Mouse (Mus musculus) adrenal gland, postnatal 10 days (tissue): Measurements from ENCODE around the gene Sema3g. TPM values are rescaled to one million over a fixed set of nuclear protein-coding genes. Genes with fewer than 3 reads are reported as not detected.
A peak's percentile ranks its signal among the peaks of the same experiment; 100 is the strongest.

ENCODE experiments used
- DNase-seq: peaks from one replicate; pipeline ENCODE4 v3.0.0; 2021; ENCODE audit warnings: mixed read lengths
- long read RNA-seq, 2 experiments: library from polyadenylated mRNA; stranded (forward); transcript quantifications; one replicate each; pipeline ENCODE4 v2.0.0; 2021
- total RNA-seq, 2 experiments: library from RNA; stranded (reverse); gene quantifications; 2 replicates each; pipeline ENCODE4 v1.2.3; 2021

Gene Sema3g
- 10 to 100 TPM; 12.1 to 12.3 TPM for total RNA-seq
- long read RNA-seq, experiment 1, full-length matches to known transcripts = 1 of 2 reads
- long read RNA-seq, experiment 1, partial matches to known transcripts = 0 of 2 reads
- long read RNA-seq, experiment 1, other reads (novel, unspliced or antisense) = 1 of 2 reads
- long read RNA-seq, experiment 2, full-length matches to known transcripts = 1 of 3 reads
- long read RNA-seq, experiment 2, partial matches to known transcripts = 1 of 3 reads
- long read RNA-seq, experiment 2, other reads (novel, unspliced or antisense) = 1 of 3 reads

DNA sequence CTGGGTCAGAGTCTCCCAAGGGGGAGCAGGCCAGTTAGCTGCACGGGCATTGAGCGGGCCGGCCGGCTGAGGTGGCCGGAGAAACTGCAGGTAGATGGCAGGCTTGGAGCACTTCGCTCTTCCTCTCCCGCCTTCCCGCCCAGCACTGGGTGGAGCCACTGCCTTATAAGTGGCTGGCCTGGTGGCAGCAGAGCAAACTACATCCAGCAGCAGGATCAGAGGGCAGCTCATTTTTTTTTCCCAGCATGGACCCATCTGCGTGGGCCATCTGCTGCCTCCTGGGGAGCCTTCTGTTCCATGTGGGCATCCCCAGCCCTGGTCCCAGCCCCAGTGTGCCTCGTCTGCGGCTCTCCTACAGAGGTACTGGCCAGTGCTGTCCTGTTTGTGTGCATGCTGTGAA, at the start of gene Sema3g:
TSS of gene Sema3g (plus strand) at position 195 of the 400 bp plus-strand sequence.
- DNase-seq = peak; percentile 78

DNA sequence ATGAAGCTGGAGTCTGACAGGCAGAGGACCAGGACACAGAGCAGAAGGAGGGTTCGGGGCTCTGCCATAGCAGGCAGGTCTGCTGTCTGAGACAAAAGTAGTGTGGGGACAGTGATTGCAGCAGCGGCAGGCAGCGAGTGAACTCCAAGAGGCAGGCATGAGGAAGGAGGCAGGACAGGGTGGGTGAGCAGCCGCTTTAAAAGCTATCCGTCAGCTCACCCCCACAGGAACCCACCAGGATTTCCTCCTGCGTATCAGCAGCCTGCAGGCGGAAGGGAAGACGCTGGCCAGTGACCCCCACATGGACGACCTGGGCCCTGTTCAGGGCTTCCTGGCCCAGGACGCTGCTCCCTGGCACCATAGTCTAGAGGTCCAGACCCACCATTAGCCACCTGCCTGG, 49.2 kb upstream of the Sema3g start, which contains the start of gene Stab1:
TSS of gene Stab1 (minus strand) at position 217 of the 400 bp plus-strand sequence.
- DNase-seq = peak; percentile 55

DNA sequence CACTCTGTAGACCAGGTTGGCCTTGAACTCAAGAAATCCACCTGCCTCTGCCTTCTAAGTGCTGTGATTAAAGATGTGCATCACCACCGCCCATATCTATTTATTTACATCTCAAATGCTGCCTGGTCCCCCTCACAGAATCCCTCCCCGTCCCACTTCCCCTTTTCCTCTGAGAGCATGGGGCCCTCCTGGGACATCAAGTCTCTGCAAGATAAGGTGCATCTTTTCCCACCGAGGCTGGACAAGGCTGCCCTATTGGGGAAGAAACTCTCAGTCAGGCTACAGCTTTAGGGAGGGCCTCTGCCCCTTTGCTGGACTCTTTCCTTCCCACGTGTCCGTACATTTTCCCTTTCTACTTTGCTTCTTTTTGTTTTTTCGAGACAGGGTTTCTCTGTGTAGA, 48.2 kb upstream of the Sema3g start:
- no peak for DNase-seq

DNA sequence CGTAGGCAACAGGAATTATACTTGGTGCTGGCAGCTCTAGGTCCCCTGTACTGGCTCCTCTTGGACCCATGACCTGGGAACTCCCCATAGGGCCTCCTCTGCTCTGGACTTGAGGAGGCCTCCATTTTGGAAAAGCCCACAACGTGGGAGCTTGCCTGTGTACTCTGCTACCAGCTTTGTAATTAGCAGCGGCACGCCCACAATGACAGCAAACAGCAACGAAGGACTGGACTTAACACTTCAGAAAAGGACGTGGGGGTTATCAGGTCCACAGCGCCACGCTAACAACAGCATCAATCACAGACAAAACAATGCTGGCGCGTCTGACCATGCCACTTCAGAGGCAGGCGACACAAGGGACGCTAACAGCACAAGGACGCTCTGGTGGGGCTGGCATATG, 46.7 kb upstream of the Sema3g start:
- DNase-seq = no peak

DNA sequence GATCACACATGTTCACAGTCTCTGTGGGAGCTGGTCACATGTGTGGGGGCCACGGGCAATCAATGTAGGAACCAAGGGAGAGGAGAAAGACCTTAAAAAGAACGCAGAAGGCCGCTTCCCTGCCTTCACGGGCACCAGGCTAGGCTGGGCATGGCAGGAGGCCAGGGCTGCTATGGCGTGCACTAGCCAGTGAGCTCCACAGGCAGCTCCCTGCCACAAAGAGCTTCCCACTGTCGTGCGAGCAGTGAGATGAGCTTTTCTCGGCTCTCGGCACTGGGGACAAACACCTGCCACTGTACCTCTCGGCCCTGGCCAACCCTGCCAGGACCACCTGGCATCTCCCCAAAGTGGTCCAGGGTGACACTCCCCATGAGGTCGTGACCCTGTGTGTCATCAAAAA, 46.3 kb upstream of the Sema3g start:
- DNase-seq = peak; percentile 51

DNA sequence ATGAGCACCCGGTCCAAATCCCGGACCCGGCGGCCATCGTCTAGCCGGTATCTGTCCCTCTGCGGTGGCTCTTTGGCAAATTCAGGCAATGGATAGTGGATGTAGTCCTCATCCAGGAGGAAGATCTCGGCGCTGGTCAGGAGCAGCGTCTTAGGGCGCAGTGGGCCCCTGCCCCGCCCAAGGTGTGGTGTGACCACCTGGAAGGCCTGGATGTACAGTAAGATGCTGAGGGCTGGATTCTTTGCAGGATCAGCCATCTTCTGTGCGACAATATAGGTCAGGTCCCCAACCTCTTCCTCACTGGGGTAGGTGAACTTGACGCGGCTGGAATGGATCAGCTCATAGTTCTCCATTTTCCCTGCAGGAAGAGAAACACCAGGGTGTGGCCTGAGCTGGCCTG, 45.8 kb upstream of the Sema3g start:
- no peak for DNase-seq

DNA sequence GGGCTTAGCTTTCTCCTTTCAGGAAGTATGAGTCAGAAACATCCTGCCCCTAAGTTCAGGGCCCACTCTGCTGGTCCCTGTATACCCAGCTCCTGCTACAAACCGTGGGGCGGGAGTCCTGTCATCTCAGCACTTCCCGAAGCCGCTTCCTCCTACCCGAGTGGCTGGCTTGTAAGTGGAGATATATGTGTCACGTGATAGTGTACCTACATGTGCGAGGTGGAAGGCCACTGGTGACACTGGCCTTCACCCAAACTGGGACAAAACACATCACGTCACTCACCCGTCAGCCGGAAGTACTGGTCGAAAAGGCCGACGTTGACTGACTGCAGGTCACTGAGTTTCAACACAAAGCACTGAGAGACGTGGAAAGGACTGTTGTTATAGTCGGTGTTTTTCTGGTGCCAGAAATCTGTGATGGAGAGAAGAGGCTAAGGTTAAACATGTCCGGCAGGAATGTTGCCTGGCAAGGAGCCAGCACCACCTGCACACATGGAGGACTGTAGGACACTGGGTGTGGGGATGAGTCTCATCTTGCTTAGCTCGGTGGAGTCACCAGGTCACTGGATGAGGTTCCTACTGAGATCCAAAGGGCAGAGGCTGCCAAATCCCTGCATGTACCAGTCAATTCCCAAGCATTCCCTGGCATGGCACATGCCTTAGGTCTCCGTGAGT, 44.7 kb upstream of the Sema3g start:
- no peak for DNase-seq

DNA sequence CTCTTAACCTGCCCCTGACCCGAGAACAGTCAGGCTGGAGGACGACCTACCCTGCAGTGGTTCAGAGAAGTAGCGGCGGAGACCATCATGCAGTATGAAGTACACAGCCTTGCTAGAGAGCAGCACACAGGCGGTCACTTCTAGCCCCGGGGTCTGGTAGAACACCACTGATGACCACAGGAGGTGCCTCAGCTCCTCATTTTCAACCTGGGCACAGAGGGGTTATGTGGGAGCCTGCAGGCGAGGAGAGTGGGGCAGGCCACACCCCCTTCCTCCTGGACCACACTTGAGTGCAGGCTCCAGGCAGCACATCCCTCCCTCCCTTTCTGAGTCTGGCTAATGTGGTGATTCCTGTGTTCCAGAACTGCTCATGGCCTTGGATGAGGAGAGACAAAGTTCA, 44.1 kb upstream of the Sema3g start:
- no peak for DNase-seq

DNA sequence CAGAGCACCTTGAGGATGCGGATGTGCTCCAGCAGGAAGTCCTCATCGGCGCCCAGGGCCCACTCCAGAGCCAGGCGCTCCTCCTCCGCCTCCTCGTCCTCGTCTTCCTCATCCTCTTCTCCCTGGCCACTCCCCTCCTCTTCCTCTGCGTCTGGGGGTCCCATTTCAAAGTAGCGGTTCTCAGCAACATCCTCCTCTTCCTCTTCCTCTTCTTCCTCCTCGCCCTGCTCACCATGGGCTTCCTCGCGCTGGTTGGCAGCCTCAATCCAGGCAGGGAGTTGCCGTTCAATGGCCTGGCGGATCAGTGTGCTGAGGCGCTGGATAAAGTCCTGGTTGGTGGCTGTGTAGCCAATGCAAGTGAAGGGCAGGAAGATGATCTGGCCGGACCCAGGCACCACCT, 40.4 kb upstream of the Sema3g start:
- no peak for DNase-seq

DNA sequence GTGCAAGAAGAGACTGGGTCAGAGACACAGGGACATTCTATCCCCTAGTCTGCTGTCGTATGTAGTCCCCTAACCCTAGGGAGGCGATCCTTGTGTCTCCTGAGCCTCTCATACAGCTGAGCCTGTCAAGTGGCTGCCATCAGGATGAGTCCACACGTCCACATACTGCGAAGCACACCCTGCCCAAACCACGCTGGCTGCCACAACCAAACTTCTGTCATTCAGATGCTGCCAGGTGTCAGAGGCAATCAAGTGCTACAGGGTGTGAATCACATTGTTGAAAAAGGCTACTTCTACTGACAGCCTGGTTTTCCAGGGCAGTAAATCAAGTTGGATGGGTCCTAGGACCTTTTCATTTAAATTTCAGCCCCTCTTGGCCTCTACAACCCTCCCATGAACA, 39.9 kb upstream of the Sema3g start:
- no peak for DNase-seq

DNA sequence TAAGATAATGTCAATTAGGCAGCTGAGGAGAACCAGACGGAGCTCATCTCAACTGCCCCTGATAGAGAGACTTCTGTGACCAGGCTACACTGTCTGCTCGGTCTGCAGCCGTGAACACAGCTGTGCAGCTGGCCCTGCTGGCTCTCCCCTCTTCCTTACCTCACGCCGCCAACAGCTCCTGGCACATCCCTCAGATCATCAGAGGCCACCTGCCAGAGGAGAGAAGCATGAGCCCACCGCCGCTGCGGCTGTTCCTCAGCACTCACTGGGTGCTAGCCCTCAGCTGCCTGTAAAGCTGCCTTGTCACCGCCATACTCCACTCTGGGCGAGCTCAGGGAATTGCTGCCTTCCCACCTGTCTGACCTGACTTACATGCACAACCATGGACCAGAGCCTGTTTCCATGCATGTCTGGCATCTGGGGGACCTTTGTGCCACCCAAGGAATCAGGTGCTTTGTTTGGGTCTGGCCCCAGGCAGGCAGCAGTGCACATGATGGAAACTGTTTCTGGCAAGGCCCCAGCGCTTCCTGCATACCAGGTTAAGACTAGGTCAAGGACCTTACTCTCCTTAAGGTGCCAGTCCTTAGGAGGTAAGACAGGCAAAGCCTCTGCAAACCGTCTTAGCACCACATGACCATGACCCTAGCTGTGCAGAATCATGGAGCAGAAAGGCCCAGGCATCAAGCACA, 37.8 kb upstream of the Sema3g start:
- DNase-seq = no peak

DNA sequence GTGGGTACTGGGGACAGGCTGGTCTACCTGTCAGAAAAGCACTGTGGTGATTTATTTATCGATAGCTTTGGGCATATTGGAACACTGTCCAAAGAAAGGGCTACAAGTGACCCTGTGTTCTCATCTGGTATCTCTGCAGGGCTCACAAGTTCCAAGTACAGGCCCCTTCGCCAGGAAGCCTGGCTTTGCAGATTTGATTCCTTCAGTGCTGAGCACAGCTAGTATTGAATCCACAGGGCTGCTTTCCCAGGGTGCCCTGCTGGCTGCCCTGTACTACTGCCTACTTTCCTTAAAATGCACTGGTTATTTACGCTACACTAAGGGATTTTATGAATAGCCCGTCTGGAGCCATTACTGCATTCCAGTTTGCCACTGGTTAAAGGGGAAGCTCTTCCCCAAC, 36.1 kb upstream of the Sema3g start:
- DNase-seq = no peak

DNA sequence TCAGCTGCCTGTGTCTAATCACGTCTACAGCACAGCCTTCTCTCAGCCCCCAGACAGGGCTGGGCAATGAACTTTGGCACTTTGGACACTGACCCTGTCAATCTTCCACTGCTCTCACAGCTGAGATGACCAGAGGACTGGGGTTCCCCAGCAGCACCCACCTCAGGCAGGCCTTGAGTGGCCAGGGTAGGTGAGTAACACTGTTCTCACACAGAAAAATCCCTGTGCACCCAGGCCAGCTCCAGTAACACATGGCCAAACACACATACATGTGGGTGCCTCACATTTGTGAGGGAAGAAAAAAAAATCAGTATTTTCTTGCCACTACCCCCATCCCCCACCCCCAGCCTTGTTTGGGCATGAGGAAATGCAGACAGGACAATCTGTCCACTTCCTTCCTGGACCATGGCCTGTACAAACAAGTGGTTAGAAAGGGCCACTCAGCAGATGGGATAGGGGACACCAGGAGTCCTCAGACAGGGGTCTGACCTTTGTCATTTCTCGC, 34.8 kb upstream of the Sema3g start:
- no peak for DNase-seq

DNA sequence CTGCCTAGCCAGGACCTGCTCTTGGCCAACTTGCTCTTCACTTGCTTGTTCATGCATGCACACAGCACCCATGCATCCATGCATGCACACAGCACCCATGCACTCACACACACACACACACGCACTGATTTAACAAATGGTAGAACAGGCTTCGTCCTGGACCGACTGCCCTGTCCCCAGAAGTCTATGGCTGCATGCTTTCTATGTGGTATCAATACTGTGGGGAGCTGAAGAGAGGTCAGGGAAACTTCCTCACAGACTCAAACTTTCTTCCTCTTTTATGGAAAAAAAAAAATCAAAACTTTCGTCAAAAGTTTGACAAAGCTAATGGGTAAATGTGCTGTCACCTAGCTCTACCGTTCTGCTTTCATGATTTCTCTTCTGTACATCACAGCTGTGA, 34.1 kb upstream of the Sema3g start:
- no peak for DNase-seq

DNA sequence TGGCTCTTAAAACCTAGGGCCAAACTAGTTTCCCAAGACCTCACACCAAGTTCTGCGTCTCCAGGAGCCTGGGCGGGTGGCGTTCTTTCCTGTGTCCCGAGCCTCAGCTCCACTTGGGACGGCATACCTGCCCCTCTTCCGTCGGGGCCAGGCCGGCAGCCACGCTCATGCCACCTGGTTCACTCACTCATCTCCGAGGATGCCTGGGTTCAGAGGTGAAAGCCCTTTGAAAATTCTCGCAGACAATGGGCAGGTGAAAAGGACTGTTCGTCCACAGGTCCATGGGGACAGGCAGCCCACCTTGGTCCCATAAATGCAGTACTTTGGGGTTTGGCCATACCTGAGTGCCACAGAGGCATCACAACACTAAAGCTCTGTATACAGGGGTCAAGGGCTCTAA, 33.5 kb upstream of the Sema3g start:
- no peak for DNase-seq

DNA sequence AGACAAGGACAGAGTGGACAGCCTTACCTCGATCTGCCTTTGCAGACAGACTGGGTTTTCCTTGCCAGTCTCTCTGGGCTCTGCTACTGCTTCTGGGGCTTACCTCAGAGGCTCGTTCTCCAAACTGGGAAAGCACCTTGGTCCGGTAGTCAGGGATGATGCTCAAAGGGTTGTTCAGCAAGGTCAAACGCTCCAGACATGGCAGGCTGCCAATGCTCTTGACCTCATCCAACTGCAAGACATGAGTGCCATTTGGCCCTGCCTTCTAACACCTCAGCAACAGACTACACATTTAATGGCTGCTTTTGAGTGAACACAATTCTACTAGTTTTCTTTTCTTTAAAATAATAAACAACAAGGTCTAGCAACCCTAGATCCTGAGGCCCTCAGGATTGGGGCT, 31.0 kb upstream of the Sema3g start:
- peak; percentile 75 for DNase-seq

DNA sequence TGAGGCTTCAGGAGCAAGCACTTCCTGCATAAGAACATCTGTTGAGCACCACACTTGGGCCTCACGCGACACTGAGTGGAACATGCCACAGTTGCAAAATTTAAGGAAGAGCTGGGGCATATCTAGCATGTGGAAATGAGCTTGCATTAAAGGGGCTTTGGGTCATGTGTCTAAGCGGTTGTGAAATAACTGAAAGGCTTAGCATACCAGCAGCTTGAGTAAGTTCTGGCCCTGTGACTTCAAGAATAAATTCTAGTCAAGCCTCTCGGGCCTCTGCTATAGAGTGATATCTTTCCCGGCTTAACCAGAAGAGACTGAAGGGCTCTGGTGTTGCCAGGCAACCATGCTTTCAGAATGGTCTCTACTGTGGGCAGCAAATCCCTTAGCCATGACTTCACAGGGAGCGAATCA, 28.9 kb upstream of the Sema3g start:
- no peak for DNase-seq

DNA sequence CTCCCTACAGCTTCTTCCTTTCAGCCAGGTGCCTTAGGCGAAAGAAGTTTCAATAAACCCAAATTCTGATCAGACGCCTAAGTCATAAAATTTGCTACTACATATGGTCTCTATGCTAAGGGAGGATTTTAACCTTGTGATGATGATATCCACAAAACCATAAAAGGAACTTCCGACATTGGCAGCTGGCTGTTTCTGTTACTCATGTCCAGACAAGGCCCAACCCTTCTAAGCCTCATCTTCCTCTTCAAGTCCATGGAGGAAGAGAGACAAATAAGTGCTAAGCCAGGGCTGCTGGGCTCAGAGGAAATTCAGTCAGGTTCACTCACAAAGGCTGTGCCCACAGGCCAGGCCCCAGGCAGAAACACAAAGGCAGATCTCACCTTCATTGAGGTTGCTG, 28.3 kb upstream of the Sema3g start:
- no peak for DNase-seq

DNA sequence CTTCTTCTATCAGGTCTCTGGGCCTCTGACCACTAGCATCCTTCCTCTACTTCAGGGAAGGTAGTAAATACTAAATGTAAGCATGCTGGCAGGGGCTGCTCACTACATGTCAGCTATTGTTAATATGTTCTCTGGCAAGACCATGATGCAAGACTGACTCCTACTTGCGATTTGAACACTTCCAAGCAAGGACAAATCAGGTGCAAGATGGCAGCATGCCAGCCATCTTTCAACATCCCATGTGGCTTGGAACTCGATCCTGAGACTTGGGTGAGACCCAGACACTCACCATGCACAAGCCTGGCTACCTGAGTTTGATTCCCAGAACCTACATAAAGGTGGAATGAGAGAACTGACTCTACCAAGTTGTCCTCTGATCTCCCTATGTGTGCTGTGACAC, 25.7 kb upstream of the Sema3g start:
- DNase-seq = peak; percentile 53

DNA sequence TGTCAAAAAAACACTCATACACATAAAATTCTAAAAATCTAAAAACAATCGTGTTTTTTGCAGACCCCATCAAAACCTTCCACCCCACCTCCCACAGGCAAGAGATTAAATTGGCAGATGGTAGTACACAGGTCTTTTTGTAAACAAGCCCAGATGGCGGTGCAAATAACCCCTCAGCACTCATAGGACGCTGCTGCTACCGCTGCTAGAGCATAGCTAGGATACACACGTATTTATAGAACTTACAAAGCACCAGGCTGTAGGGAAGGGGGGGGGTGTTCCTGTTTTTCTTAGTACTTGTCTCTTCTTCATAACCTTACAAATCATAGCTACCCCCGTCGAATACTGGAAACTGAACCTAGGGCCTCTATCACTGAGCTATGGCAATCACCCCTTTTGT, 23.9 kb upstream of the Sema3g start:
- DNase-seq = no peak

DNA sequence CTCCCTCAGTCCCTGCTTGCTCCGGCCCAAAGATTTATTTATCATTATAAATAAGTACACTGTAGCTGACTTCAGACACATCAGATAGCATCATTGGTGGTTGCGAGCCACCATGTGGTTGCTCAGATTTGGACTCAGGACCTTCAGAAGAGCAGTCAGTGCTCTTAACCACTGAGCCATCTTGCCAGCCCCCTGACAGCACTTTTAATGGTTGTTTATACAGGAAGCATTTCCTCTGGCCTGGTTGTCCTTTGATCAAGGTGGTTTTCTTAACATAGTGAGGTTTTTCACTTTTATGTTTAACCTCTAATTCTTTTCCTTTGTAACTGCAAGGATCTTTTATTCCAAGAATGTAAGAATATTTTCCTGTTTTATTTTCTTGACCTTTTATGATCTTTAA, 23.2 kb upstream of the Sema3g start:
- no peak for DNase-seq

DNA sequence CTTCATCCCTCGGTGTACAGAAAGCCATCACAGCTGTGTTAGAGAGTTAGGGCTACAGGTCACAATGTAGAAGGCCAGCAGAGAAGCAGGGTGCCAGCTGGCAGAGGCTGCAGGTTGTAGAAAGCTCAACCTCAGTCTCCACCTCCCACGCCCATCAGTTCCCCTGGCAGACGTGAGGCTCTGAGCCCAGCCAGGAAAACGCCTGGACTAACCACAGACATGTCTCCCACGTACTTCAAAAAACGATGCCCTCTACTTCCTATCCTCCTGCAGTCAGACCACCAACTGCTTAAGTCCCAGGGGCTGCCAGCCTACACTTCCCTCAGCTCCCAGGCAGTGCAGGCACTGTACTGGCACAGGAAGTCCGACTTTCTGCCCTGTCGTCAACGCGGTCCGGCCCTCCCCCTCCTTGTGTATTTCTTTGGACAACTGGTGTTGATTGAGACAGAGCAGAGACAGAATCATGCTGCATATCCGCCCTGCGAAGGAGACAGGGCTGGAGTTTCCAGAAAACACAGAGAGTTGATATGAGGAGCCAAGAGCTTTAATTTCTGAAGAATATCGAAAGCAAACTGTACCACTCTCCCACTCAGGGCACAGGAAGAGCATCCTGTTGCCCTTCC, 22.7 kb upstream of the Sema3g start:
- peak; percentile 88 for DNase-seq

DNA sequence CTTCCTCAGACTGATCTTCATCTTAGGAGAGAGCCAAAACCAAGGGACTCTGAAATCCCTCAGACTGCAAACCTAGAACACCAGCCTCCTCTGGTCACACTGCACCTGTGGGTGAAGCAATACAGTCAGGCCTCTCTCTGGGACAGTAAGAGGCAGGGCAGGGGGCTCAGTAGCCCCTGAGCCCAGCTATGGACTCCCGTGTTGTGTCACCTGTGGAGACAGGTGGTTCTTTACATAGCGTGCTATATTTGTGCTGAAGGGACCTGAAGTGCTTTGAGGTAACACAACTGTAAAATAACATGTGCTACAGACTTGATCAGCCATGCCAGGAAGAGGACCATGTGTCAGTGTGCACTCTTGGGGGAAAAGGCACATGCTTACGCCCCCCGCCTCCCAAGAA, 22.1 kb upstream of the Sema3g start:
- no peak for DNase-seq
